Mouse (Mus musculus) urinary bladder, adult 2 months (tissue): ENCODE data around the gene 3110001I22Rik. TPM values are rescaled to one million over a fixed set of nuclear protein-coding genes. Genes with fewer than 3 reads are reported as not detected.
"Not testable (repeated sequence)": the region's sequence is repeated elsewhere in the genome, so short reads cannot be mapped to it uniquely, and the experiment has no call there.

Source experiments
- DNase-seq: peaks from one replicate; pipeline ENCODE4 v3.0.0; 2022; ENCODE audit warnings: low spot score
- polyA plus RNA-seq: library from polyadenylated mRNA; depleted of rRNA; stranded (reverse); fragments of >200 nt; gene quantifications from 2 replicates; pipeline ENCODE4 v1.2.3, GENCODE M21; 2012; rRNA removed

The 3110001I22Rik gene
- 2.6 and 2.9 TPM in 2 replicates for polyA plus RNA-seq

DNA sequence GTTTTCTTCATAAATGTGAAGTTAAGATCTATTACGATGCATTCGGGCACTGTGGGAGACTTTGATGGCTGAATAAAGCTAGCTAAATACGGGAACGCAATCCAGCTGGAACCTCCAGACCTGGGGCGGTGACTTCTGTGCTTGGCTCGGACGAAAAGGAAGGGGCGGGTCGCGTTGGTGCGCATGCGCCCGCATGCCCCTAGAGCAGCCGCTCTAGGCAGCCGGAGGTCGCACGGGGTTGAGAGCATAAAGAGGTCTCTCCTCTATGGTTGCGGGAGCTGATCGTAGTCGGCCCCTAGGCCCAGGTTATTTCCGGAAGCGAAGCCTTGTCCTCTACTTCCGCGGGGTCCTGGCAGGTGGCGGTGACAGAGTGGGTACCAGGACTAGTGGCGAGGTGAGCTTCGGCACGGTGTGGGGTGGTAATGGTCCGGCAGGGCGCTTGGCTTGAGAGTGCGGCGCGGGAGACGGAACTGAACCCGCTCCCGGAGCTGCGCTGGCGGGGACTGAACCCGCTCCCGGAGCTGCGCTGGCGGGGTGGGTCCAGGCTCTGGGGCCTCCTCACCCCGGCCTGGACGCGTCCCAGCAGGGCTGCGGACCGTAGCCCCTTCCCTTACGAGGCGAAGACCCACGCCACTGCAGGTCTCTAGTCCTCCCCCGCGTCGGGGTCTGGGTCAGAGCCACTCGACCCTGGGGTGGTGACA lies at the start of gene 3110001I22Rik, which contains the start of gene Bfar:
TSS of gene 3110001I22Rik (plus strand) at position 245 of the 701 bp plus-strand sequence.
TSS of gene Bfar (plus strand) at position 174 of the 701 bp plus-strand sequence.
- DNase-seq: peak; percentile 73

- DNase-seq: no peak
These were observed 43.4 kb upstream of the 3110001I22Rik start for GRCm38 (mm10) chr16:13628345-13628744.

DNA sequence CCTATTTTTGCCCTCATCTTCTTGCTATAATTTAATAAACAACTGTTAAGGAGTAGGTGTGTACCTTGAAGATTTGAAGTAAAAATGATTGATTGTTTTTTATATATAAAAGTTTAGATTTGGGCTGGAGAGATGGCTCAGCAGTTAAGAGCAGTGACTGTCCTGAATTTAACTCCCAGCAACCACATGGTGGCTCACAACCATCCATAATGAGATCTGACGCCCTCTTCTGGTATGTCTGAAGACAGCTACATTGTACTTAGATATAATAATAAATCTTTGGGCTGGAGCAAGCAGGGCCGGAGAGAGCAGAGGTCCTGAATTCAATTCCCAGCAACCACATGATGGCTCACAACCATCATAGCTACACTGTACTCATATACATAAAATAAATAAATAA lies 33.5 kb upstream of the 3110001I22Rik start:
- DNase-seq: not testable (repeated sequence)

DNA sequence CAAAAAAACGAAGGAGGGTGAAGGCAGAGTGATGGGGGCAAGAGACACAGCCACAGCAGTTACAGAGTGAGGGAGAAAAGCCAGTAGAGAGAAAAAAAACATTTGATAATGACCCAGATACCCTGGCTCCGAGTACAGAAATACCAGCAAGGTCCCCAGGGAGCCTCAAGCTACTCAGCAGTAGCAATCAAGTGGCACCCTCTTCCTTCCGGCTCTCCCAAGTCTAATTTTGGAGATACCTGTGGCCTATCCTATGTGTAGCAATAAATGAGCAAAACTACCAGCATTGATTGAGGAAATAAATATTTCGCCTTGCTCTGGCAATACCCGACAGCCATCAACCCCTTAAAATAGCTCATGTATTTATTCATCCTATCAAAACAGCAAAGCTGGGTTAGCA lies 32.2 kb upstream of the 3110001I22Rik start:
- DNase-seq: no peak

DNA sequence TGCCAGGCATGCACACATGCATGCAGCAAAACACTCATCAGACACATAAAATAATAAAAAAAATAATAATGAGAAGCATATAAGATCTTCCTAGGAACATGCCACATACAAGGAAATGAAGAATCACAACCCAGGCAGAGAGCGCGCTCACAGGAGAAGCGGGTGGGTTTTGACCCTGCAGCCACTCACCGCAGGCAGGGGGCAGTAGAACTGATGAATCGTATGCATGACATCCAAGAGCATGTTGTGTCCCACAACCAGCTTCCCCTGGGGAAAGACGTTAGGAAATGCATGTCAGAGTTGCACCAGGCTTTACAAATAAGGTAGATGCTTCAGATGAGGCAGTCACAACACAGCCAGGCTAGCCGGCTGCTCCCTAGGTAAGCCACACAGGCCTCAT lies 31.7 kb upstream of the 3110001I22Rik start:
- DNase-seq: no peak

DNA sequence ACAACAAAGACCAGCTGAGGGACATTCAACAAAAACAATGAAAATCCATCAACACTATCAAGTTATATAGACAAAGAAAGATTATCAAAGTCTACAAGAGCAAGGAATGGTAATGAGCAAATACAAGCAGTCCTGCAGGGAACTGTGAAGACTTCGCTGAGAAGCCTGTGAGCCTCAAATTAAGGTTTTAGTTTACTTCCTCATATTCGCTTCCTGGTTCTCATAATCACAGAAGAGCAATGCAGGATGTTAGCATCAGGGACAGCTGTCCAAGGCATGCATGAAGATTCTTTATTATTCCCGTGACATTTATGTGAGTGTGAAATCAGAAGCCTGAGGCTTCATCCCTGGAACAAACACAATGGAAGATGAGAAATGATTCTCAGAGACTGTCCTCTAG lies 27.3 kb upstream of the 3110001I22Rik start:
- no peak for DNase-seq

DNA sequence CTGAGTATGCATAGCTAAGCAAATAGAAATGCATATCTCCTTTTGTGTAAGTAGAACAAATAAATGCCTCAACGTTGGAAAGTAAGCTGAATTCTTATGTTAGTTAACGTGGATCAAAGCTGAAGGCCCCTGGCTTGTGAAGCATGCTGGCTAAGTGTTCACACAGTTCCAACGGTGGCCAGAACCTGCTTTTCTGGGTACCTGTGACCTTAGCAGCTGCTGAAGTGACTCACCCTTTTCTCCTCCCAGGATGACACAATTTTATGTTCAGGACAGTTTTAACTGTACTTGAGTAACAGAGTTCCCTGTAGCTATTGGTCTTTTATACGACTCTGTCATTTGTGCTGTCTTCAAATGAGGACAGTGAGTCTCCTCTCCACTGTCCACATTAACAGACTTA lies 25.8 kb upstream of the 3110001I22Rik start:
- DNase-seq: no peak

- no peak for DNase-seq
These were observed 12.8 kb upstream of the 3110001I22Rik start for GRCm38 (mm10) chr16:13658886-13659285.

GRCm38 (mm10) chr16:13660736-13661135 lies 11.0 kb upstream of the 3110001I22Rik start:
- no peak for DNase-seq

GRCm38 (mm10) chr16:13667878-13668343 lies 3.8 kb upstream of the 3110001I22Rik start, which contains the start of gene Parn:
Gene Parn, minus strand, starts transcription at chr16:13668170.
- peak; percentile 87 for DNase-seq

DNA sequence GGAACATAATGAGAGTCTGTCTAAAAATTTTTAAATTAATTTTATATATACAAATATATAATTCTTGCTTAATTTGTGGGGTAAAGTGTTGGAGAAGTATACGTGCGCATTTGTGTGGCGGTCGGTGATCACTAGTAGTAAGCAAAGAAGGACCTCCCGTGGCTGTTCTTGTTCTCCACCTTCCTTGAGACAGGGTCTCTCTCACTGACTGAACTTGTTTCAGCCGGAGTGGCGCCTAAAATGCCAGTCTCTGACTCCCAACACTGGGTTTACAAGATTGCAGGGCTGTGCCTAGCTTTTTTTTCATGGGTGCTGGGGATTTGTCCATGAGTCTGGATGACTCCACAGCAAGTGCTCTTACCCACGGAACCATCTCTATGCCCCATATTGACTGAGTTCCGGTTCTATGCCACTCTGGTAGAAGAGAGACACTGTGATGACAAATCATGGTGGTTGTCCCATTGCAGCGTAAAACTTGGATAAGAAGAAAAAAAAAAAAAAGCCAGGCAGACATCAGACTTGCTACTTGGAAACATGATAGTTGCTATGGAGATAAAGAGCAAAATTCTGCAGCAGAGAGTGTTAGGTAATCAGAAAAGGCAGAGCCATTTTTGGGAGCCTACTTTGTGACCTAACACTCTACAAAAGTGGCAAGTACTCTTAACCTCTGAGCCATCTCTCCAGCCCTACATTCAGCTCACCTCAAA lies 3.2 kb upstream of the 3110001I22Rik start:
- DNase-seq: no peak

DNA sequence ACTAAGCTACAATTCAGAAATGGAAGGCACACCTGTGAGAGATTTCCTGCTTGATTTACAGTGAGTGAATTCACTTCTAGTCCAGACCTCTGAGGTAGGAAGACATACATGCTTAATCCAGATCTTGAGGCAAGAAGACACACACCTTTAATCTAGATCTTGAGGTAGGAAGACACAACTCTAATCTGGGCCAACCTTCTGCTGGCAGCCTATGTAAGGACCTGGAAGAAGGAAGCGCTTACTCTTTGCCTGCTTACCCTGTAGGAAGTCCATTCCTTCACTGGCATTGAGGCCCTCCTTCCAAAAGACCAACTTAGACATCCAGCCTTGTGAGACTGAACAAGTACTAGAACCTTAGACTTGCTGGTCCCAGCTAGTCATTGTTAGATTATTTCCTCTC lies 2.4 kb upstream of the 3110001I22Rik start:
- no peak for DNase-seq

DNA sequence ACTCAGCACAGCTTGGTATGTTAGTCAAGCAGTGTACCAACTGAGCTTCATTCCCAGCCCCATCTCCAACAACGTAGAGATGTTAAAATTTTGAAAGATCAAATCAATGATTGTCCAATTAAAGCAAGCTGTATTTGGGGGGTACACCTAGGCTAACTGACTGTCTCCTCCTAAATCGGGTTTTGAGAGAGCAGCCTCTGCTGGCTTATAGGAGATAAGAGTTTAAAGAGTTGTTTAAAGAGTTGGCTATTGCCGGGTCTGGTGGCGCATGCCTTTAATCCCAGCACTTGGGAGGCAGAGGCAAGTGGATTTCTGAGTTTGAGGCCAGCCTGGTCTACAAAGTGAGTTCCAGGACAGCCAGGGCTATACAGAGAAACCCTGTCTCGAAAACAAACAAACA lies 833 bp upstream of the 3110001I22Rik start:
- DNase-seq: not testable (repeated sequence)

DNA sequence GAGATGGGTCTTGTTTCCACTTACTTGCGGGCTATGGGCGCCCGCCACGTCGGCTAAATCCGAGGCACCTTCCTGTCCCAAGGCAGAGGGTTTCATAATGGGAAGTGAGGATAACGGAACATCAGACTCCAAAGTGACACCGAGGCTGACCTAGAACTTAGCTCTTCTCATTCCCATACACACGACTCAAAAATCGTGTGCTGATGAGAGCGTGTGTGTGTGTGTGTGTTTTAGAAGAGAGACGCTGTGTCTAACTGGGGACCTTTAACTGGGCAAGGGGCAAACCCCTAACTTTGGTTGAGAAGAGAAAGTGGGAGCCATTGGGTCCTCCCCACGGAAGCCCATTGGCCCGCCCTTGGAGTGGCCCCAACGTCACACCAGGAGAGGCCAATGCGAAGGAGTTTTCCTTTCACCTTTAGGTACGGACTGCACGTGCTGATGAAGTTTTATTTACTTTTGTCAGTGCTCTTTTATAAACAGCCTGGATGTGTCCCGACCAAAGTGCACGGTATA lies 713 bp downstream of the 3110001I22Rik start:
- DNase-seq: peak; percentile 34

- DNase-seq: no peak
These were observed 1.4 kb downstream of the 3110001I22Rik start for GRCm38 (mm10) chr16:13673114-13673513.

DNA sequence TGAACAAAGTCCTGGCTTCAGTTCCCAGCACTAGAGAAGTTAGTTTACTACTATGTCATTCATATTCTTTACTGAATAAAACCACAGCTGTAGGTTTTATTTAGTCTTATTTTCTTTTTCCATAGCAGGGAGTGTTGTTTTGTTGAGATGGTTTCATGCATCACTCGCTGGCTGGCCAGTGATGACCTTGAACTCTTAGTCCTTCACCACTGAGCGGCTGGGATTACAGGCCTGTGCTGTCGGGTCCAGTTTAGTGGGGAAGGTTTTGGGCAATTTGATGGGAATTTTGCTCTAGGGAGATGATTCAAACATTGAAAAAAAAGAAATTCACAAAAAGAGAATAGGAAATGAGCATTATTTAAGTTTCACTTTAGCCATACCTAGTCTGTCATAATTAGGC lies 2.8 kb downstream of the 3110001I22Rik start:
- DNase-seq: no peak

DNA sequence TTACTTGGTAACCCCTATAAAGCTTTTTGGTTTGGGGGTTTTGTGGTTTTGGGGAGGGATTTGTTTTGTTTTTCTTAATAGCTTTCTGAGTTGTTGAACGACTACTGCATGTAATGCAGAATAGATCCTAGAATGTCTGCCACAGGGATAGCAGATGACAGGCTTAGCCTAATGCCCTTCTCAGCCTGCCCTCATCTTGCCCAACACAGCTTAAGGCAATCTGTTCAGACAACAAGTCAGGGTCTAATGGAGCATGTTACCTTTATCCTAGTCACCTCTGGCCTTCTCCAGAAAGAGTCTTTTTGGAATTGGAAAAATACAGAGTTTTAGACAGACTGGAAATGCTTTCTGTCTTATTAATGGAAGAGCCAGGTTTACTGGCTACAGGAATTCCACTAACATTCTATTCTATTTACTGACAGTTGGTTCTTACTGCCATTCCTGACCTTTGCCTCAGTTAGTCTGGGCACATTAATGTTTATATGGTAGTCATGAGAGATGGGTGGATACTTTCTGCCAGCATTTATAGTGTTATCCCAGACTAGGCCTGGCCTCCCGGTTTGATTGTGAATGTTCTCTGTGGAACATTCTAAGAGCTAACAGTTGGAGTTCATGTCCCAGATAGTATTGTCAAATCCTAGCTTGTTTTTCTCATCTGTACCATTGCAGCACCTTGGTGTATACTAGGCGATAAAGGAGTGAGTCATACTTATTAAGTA lies 7.0 kb downstream of the 3110001I22Rik start:
- DNase-seq: no peak

GRCm38 (mm10) chr16:13698998-13699397 lies 27.3 kb downstream of the 3110001I22Rik start:
- no peak for DNase-seq

GRCm38 (mm10) chr16:13702184-13702583 lies 30.5 kb downstream of the 3110001I22Rik start:
- no peak for DNase-seq

- DNase-seq: no peak
These were observed 32.9 kb downstream of the 3110001I22Rik start for GRCm38 (mm10) chr16:13704676-13705075.

DNA sequence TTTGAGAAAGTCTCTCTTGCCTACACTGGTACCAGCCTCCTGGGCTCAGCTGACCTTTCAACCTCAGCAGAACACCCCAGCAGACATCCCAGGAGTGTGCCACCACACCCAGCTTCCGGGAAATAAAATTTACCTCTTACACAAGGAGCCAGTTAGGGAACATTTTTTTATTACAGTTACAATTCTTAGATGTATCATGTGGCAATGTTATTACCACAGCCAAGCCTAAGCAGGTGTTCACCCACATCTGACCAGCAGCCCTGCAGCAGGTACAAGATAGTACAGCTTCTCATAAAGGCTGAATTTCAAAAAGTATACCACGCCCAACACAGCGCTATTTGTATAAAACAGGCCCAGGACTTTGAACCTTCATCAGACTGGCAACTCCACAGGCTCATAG lies 43.2 kb downstream of the 3110001I22Rik start:
- no peak for DNase-seq
